Mouse (Mus musculus): ENCODE measurements around the gene Fam83d. TPM values are rescaled to one million over a fixed set of nuclear protein-coding genes. Genes with fewer than 3 reads are reported as not detected.
A peak's percentile ranks its signal among the peaks of the same experiment; 100 is the strongest.

Fam83d gene
- polyA plus RNA-seq (2016; fragmentation: Nextera tagmentation; extraction: Ambion mirVana): 54.4 and 55.8 TPM in 2 replicates

DNA sequence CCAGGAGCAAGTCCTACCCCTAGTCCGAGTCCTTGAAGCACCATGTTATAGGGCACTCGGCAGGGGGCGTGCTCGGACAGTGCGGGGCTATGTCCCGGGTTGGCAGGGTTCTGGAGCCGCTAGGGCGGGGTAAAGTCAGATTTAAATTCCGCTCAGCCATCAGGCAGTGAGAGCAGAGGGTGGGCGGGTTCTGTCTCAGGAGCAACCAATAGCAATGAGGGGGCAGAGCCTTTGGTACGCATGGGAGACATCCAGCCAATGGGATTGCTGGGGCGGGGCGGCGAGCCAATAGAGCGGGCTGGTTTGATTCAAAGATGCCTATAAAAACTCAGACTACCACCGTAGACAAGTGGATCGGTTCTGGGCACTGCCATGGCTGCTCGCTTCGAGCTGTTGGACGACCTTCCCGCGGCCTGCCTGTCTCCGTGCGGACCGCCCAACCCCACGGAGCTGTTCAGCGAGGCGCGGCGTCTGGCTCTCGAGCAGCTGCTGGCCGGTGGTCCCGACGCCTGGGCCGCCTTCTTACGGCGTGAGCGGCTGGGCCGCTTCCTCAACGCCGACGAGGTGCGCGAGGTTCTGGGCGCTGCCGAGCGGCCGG, at the start of gene Fam83d:
Gene Fam83d (plus strand): TSS at position 352 of the 598 bp plus-strand sequence.
- Histone ChIP-seq H3K4me3 (peak within 1 kb of the TSS; percentile 79), H3K9me3 (replicated peaks) (no peaks in the 10 kb centered on the region), H3K27ac (replicated peaks) (peak within 1 kb of the TSS; percentile 94), H3K36me3 (peaks cover 14% of the 10 kb centered on the region), H3K27me3 (ENCODE audit: low read depth, poor library complexity, severe bottlenecking) (no peaks in the 10 kb centered on the region), H3K4me1 (peaks cover 54% of the 10 kb centered on the region)
- WGBS: under 1% methylated on average over 48 of the region's 48 CpGs
- DNase-seq (ENCODE audit: low spot score): peak; percentile 98

DNA sequence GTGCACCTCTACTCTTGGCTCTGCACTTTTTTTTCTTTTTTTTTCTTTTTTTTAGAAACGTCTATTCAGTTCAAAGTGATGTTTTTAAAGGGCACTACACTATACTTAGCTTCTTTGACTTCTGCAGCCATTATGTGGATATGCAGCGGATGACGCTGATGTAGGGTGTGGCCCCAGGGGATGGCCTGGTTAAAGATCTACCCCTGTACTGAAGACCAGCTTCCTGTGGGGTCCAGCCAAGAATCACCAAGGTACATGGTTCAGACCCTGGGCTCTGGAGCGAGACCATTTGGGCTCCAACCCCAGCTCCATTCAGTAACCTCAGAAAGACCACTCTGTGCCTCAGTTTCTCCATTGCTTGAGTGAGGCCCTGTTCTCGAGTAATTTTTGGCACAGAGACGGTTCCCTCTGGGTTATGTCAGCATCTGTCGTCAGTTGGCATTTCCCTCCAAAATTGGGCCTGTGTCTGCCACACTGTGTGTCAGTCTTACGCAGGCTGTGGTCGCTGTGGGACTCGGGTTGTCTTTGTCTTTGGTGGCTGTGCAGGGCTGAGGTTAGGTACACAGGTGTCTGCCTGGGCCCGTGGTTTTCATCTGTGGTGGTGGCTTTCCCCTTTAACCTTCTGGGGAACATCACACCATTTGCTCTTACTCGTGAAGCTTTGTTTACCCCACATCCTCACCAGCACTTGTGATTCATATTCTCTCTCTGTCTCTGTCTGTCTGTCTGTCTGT, 48.9 kb upstream of the Fam83d start:
- no peak for DNase-seq (ENCODE audit: low spot score)
- H3K4me3 ChIP-seq: no peak overlapping the region
- 88% methylated on average over 12 of the region's 12 CpGs for WGBS
- H3K36me3 ChIP-seq: no peaks in the 10 kb centered on the region
- H3K9me3 ChIP-seq (replicated peaks): no peaks in the 10 kb centered on the region
- no peak overlapping the region for H3K27ac ChIP-seq (replicated peaks)
- peaks cover 42% of the 10 kb centered on the region for H3K4me1 ChIP-seq
- no peaks in the 10 kb centered on the region for H3K27me3 ChIP-seq (ENCODE audit: low read depth, poor library complexity, severe bottlenecking)

DNA sequence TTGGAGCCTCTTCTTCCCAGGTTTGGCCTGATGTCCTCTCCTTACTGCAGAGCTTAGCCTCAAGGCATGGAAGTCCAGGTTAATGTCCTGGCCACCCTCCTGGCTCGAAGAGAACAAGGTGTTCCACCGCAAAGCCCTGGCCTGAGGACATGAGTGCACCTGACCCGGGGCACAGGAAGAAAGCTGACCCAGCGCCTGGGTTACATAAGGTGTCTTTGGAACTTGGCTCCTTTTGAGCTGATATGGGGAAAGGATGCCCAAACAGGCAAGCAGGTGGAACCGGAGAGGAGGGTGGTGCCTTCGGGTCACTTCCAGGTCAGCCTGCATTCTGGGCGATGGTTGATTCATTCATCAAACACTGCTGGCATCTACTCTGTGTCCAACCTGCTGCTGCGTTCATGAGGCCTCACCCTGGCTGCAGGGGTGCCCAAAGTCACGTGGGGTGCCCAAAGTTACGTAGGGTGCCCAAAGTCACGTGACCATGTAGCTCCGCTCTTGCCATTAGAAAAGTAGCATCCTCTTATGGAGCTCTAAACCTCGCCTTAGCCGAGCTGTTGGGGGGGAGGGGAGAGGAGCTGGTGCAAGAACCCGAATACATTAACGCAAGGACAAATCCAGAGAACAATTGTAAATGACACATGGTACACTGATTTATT, 47.0 kb upstream of the Fam83d start:
- H3K27me3 ChIP-seq (ENCODE audit: low read depth, poor library complexity, severe bottlenecking): no peaks in the 10 kb centered on the region
- peaks cover 37% of the 10 kb centered on the region for H3K4me1 ChIP-seq
- peak overlapping the region; percentile 64; the same call in 1 of the 2 replicates for H3K27ac ChIP-seq (replicated peaks)
- WGBS: 78% methylated on average over 16 of the region's 16 CpGs
- no peak overlapping the region for H3K4me3 ChIP-seq
- H3K36me3 ChIP-seq: no peaks in the 10 kb centered on the region
- H3K9me3 ChIP-seq (replicated peaks): no peaks in the 10 kb centered on the region
- no peak for DNase-seq (ENCODE audit: low spot score)

DNA sequence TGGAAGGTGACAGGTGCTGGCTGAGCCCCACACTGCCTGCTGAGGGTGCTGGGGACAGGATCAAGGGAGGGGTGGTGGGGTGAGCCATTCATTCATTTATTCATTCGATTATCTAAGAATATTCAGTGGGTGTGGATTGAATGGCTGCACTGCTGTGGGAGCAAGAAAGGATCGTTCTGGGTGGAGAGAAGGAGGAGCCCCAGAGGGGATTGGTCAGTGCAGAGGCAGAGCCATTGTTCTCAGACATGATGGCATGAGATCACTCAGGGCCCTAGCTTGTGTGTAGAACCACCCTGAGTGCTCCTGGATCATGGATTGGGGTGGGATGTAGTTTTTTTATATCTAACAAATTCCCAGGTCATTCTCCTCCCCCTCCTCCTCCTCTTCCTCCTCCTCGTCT, 46.4 kb upstream of the Fam83d start:
- Histone ChIP-seq H3K36me3 (no peaks in the 10 kb centered on the region), H3K4me1 (peaks cover 30% of the 10 kb centered on the region), H3K27ac (replicated peaks) (peak overlapping the region; percentile 64), H3K27me3 (ENCODE audit: low read depth, poor library complexity, severe bottlenecking) (no peaks in the 10 kb centered on the region), H3K4me3 (no peak overlapping the region), H3K9me3 (replicated peaks) (no peaks in the 10 kb centered on the region)
- WGBS: 61% methylated on average over 3 of the region's 3 CpGs
- no peak for DNase-seq (ENCODE audit: low spot score)

GRCm38 (mm10) chr2:158722135-158722534, 45.8 kb upstream of the Fam83d start:
- no peak for DNase-seq (ENCODE audit: low spot score)
- Histone ChIP-seq H3K4me1 (peaks cover 29% of the 10 kb centered on the region), H3K27ac (replicated peaks) (no peak overlapping the region), H3K9me3 (replicated peaks) (no peaks in the 10 kb centered on the region), H3K27me3 (ENCODE audit: low read depth, poor library complexity, severe bottlenecking) (no peaks in the 10 kb centered on the region), H3K36me3 (no peaks in the 10 kb centered on the region), H3K4me3 (no peak overlapping the region)
- WGBS: 80% methylated on average over 4 of the region's 4 CpGs

- DNase-seq (ENCODE audit: low spot score): no peak
- Histone ChIP-seq H3K4me3 (no peak overlapping the region), H3K27me3 (ENCODE audit: low read depth, poor library complexity, severe bottlenecking) (no peaks in the 10 kb centered on the region), H3K9me3 (replicated peaks) (no peaks in the 10 kb centered on the region), H3K36me3 (no peaks in the 10 kb centered on the region), H3K4me1 (peaks cover 29% of the 10 kb centered on the region), H3K27ac (replicated peaks) (peak overlapping the region; percentile 35; the same call in 1 of the 2 replicates)
- WGBS: 75% methylated on average over 6 of the region's 6 CpGs
These were observed 44.8 kb upstream of the Fam83d start for GRCm38 (mm10) chr2:158722991-158723551.

GRCm38 (mm10) chr2:158723806-158724205, 44.1 kb upstream of the Fam83d start:
- no peak for DNase-seq (ENCODE audit: low spot score)
- 66% methylated on average over 6 of the region's 6 CpGs for WGBS
- Histone ChIP-seq H3K4me3 (no peak overlapping the region), H3K27ac (replicated peaks) (no peak overlapping the region), H3K9me3 (replicated peaks) (no peaks in the 10 kb centered on the region), H3K27me3 (ENCODE audit: low read depth, poor library complexity, severe bottlenecking) (no peaks in the 10 kb centered on the region), H3K4me1 (peaks cover 29% of the 10 kb centered on the region), H3K36me3 (no peaks in the 10 kb centered on the region)

DNA sequence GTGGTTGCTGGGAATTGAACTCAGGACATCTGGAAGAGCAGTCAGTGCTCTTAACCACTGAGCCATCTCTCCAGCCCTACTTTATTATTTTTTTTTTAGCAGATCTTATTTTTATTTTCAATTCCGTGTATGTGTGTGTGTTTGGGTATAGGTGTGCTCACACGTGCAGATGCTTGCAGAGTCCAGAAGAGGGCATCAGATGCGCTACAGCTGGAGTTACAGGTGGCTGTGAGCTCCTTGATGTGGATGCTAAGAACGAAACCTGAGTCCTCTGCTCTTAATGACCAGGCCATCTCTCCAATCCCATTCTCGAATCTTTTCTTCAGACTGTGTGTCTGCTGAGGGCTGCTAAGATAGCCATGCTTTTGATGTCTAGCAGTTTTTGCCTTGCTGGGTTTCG, 41.6 kb upstream of the Fam83d start:
- Histone ChIP-seq H3K36me3 (no peaks in the 10 kb centered on the region), H3K4me1 (peaks cover 21% of the 10 kb centered on the region), H3K27me3 (ENCODE audit: low read depth, poor library complexity, severe bottlenecking) (no peaks in the 10 kb centered on the region), H3K27ac (replicated peaks) (no peak overlapping the region), H3K4me3 (no peak overlapping the region), H3K9me3 (replicated peaks) (no peaks in the 10 kb centered on the region)
- WGBS: 77% methylated on average over 6 of the region's 6 CpGs
- DNase-seq (ENCODE audit: low spot score): no peak

DNA sequence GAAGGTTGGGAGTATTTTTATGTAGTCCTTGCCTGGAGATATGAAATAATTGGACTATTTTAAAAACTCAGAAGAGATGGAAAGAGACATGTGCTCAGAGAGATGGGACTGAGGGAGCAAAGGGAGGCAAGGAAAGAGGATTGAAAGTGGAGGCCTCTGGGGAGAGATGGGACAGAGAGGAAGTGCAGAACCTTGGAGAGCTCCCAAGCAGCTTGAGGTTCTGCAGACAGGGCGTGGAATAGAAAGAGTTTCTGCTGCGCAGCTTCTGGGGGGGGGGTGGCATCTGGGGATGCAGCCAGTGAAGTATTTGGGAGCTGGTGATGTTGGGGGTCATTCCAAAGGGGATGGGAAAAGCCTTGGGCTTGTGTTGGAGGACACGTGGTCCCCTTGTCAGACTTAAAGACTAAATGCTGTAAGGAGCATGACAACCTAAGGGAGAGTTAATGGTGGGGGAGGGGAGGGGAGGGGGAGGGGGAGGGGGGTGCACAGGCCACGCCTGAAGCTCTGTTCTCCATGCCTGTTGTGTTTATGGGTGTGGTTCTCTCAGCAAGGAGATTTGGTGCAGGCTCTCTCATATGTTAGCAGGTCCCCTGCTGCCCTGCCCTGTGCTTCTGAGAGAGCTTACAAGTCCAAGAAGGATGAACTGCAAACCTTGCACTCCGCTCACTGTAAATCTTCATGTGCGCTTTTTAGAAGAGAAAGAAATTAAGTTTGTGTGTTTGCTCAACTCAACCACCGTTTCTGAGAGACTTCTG, 39.7 kb upstream of the Fam83d start:
- no peaks in the 10 kb centered on the region for H3K27me3 ChIP-seq (ENCODE audit: low read depth, poor library complexity, severe bottlenecking)
- H3K4me3 ChIP-seq: no peak overlapping the region
- no peaks in the 10 kb centered on the region for H3K36me3 ChIP-seq
- peaks cover 6% of the 10 kb centered on the region for H3K4me1 ChIP-seq
- 53% methylated on average over 7 of the region's 7 CpGs for WGBS
- no peak overlapping the region for H3K27ac ChIP-seq (replicated peaks)
- DNase-seq (ENCODE audit: low spot score): no peak
- H3K9me3 ChIP-seq (replicated peaks): no peaks in the 10 kb centered on the region

GRCm38 (mm10) chr2:158730896-158731295, 37.0 kb upstream of the Fam83d start:
- H3K27ac ChIP-seq (replicated peaks): no peak overlapping the region
- no peaks in the 10 kb centered on the region for H3K9me3 ChIP-seq (replicated peaks)
- WGBS: 80% methylated on average over 3 of the region's 3 CpGs
- H3K27me3 ChIP-seq (ENCODE audit: low read depth, poor library complexity, severe bottlenecking): no peaks in the 10 kb centered on the region
- no peak for DNase-seq (ENCODE audit: low spot score)
- H3K4me3 ChIP-seq: no peak overlapping the region
- H3K36me3 ChIP-seq: no peaks in the 10 kb centered on the region
- H3K4me1 ChIP-seq: no peaks in the 10 kb centered on the region

DNA sequence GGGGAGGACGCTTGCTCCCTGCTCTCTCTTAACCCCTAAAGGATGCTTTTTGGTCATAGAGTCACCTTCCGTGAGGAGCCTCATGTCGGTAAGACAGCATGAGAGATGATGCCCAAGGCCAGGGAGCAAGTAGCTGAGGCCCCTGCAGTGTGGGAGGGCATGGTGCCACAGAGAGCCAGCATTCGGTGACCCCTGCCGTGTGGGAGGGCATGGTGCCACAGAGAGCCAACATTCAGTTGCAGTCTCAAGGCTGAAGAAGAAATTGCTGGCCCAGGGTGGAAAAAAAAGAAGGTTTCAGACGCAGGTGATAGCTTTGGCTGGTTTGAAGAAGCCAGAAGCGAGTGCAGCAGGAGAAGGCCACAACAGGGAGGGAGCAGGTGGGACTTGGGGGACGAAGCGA, 35.4 kb upstream of the Fam83d start:
- Histone ChIP-seq H3K4me1 (no peaks in the 10 kb centered on the region), H3K9me3 (replicated peaks) (no peaks in the 10 kb centered on the region), H3K4me3 (no peak overlapping the region), H3K27me3 (ENCODE audit: low read depth, poor library complexity, severe bottlenecking) (no peaks in the 10 kb centered on the region), H3K27ac (replicated peaks) (no peak overlapping the region), H3K36me3 (no peaks in the 10 kb centered on the region)
- DNase-seq (ENCODE audit: low spot score): no peak
- WGBS: 90% methylated on average over 9 of the region's 9 CpGs

DNA sequence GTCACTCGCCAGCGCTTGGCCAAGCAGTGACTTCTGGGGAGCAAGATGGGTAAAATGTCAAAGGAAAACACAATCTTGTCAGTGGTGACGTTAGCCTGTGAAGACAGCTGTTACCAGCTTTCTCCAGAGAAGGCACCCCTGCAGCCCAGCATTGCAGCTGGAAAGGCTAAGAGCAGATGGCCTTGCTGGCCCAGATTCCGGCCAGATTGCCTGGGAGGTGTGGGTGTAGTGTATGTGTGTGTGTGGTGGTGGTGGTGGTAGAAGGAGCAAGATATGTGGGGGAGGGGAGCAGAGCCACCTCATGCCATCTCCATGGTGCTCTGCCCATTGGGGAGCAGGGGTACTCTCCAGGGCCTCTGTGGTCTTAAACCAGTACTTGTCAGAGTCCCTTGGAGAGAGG, 34.8 kb upstream of the Fam83d start:
- WGBS: 77% methylated on average over 4 of the region's 4 CpGs
- Histone ChIP-seq H3K9me3 (replicated peaks) (no peaks in the 10 kb centered on the region), H3K36me3 (no peaks in the 10 kb centered on the region), H3K4me1 (peaks cover under 1% of the 10 kb centered on the region; the same call in 1 of the 2 replicates), H3K27me3 (ENCODE audit: low read depth, poor library complexity, severe bottlenecking) (no peaks in the 10 kb centered on the region), H3K27ac (replicated peaks) (no peak overlapping the region), H3K4me3 (no peak overlapping the region)
- no peak for DNase-seq (ENCODE audit: low spot score)
